Mouse (Mus musculus) bone marrow macrophage, adult 2 months (primary cell): Measurements from ENCODE around the gene Lbh.

Experiments
- CTCF ChIP-seq: IDR thresholded peaks from 2 replicates; pipeline ENCODE4 v1.5.1; 2012; ENCODE audit warnings: low read depth, mild to moderate bottlenecking, low read length, moderate library complexity
- POLR2A ChIP-seq: IDR thresholded peaks from 2 replicates; pipeline ENCODE4 v1.6.1; 2012; ENCODE audit warnings: mild to moderate bottlenecking, low read depth, low read length, borderline replicate concordance

DNA sequence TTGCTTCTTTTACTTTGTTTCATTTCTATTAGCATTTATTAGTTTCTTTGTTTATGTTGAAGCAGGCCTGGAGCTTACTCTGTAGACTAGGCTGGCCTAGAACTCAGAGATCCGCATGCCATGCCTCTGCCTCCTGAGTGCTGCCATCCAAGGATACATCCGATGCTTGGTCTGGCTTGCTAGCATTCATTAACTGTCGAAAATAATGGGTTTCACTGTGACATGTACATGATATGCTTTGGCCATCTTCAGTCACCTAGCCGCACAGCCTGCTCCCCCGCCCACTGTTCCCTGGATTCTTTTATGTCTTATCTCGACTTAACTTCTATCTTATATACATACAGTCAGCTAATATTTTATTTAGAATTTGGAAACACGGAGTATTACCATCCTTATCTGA, 21.0 kb upstream of the Lbh start:
- no peak for TF ChIP-seq CTCF
- no peak for TF ChIP-seq POLR2A
